Mouse (Mus musculus) embryo, embryonic 9.5 days (tissue): ENCODE measurements around the gene Cdc42bpg.

Source experiments
- DNase-seq: peaks from one replicate; pipeline ENCODE4 v3.0.0-alpha.2; 2017; ENCODE audit errors: extremely low spot score

The Cdc42bpg gene

GRCm38 (mm10) chr19:6348717-6349116, 42.5 kb downstream of the Cdc42bpg start:
- peak; percentile 24 for DNase-seq

GRCm38 (mm10) chr19:6349215-6349983, 43.1 kb downstream of the Cdc42bpg start:
- DNase-seq, result peak; percentile 57

- no peak for DNase-seq
These were observed 45.3 kb downstream of the Cdc42bpg start for GRCm38 (mm10) chr19:6351431-6352106.

DNA sequence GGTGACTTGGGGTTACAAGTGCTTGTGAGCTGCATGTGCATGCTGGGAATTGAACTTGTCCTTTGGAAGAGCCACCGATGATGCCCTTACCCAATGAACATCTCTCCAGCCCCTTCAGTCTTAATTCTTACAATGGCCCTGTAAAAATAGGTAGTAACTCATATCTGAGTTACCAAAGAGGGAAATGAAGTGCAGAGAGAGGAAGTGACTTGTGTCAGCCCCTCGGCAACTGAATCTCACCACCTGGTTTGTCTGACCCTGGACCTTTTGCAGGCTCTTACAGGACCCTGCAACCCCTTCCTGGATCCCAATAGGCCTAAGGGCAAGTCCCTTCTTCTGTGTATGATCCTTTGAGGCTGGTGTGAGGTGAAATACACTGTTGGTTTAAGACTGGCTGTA, 45.9 kb downstream of the Cdc42bpg start:
- DNase-seq, result no peak

- DNase-seq, result no peak
These were observed 47.8 kb downstream of the Cdc42bpg start for GRCm38 (mm10) chr19:6354030-6354429.

DNA sequence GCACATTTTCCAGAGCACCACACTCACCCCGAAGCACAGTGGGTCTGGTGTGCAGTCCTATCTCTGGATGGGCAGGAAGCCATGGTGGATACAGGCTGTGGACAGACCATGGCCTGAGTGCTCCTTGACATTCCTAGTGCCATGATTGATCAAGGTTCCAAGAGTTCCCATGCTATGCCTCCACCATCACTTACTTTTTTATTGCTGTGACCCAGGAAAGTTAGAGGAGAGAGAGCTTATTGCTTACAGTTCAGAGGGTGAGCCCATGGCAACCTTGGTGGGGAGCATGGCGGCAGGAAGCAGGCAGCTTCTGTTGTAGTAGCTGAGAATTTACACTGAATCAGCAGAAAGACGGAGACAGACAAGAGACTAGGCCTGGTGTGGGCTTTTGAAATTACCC, 55.0 kb downstream of the Cdc42bpg start:
- DNase-seq, result no peak

DNA sequence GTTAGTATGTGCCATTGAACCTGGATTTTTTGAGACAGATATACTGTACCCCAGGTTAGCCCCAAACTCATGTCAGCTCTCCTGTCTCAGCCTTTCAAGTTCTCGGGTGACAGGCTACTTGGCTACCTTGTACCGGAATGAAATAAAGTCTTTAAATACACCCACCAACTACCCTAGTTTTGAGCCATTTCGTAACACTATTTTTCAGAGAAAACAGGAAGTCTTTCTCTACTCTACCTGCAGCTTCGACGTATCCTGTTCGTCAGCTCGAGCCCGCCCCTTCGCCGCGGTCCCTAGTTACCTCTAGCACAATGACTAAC, 56.8 kb downstream of the Cdc42bpg start:
- DNase-seq, result no peak

GRCm38 (mm10) chr19:6363411-6364240, 57.4 kb downstream of the Cdc42bpg start, which contains the start of gene Sf1:
TSS of gene Sf1 (plus strand) at chr19:6363690.
- DNase-seq, result peak; percentile 99

- DNase-seq, result peak; percentile 86
These were observed 58.1 kb downstream of the Cdc42bpg start for GRCm38 (mm10) chr19:6364317-6364725.

DNA sequence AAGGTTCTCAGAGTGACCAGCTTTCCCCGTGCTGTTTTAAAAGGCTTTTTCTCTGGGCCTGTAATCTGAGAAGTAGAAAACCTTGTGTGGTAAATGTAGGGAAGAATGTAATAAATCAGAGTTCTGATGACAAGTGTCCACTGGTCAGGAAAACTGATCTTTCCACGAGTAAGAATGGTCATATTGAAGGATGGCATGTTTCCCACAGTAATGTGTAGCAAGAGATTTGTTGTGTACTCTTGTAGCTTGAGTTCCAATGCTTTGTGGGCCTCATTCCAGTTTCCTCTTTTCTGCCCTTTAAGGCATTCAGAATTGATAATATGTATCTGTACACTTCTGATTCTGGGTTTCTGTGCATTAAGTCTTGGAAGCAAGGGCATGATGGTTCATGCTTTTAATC, 58.6 kb downstream of the Cdc42bpg start:
- no peak for DNase-seq

DNA sequence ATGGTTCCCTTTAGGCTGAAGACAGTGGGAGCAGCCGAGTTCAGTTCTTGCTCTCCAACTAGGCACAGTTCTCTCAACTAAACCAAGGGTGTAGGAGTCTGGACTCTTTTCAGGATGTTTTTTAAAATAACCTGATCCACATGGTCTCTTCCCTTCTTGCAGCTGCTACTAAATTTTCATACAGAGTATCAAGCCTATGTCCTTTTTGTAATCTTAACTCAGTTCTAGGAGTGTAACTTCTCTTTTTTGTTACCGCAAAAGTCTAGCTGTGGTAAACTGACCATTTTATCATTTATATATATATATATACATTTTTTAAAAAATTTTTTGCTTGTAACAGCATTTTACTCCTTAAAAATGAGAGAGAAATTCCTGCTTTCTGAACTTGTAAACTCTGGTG, 63.9 kb downstream of the Cdc42bpg start:
- no peak for DNase-seq

GRCm38 (mm10) chr19:6372433-6372832, 66.2 kb downstream of the Cdc42bpg start:
- DNase-seq, result no peak

DNA sequence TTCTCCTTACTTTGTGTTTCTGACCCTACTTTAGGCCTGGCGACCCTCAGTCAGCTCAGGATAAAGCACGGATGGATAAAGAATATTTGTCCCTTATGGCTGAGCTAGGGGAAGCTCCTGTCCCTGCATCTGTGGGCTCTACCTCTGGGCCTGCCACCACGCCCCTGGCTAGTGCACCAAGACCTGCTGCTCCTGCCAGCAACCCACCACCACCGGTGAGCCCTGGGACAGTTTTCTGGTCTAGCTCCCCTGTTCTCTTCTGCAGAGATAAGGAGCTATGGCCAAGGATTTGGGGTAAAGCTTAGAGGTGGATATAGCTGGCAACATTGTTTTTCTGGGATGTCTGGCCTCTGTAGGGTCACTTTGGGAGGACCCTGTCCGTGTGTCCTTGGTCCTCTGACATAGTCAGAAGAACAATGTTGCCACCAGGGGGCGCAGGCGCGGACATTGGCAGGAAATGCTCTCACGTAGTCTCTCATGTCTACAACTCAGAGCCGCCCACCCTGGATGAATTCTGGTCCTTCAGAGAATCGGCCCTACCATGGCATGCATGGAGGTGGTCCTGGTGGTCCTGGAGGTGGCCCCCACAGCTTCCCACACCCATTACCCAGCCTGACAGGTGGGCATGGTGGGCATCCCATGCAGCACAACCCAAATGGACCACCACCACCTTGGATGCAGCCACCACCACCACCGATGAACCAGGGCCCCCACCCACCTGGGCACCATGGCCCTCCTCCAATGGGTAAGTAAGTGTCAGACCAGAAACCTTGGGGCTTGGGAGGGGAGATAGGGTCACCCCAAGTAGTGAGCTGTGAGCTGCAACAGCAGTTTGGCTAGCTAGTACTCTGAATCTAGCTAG, 67.5 kb downstream of the Cdc42bpg start:
- peak; percentile 61 for DNase-seq

DNA sequence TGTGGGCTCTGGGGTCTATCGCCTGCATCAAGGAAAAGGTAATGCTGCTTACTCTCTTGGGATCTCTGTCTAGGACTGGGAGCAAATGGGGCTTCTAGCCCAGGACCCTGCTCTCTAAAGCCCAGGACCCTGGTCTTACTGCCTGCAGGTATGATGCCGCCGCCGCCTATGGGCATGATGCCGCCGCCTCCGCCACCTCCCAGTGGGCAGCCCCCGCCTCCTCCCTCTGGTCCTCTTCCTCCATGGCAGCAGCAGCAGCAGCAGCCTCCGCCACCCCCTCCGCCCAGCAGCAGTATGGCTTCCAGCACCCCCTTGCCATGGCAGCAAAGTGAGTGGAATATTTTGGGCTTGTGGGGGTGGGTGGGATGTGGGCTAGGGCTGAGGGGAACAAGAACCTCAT, 68.3 kb downstream of the Cdc42bpg start:
- no peak for DNase-seq
